Mouse (Mus musculus) erythroblast, embryonic 14.5 days (primary cell): ENCODE results near the gene Pdzd11. TPM values are rescaled to one million over a fixed set of nuclear protein-coding genes. Genes with fewer than 3 reads are reported as not detected.
A peak's percentile ranks its signal among the peaks of the same experiment; 100 is the strongest.

Experiments
- H3K27me3 ChIP-seq: 2 replicates; pipeline ENCODE4 v1.6.1; 2012; ENCODE audit warnings: inconsistent platforms; ENCODE audit not compliant: control insufficient read depth
- H3K36me3 ChIP-seq: 2 replicates; pipeline ENCODE4 v1.6.1; 2012; ENCODE audit warnings: mild to moderate bottlenecking, inconsistent platforms; ENCODE audit not compliant: control insufficient read depth
- H3K4me1 ChIP-seq: 2 replicates; pipeline ENCODE4 v1.6.1; 2012; ENCODE audit warnings: inconsistent platforms; ENCODE audit not compliant: control insufficient read depth
- H3K4me3 ChIP-seq: replicated peaks from 2 replicates; pipeline ENCODE3; 2012; ENCODE audit warnings: moderate library complexity, mild to moderate bottlenecking, inconsistent platforms
- H3K9me3 ChIP-seq: 2 replicates; pipeline ENCODE4 v1.6.1; 2012; ENCODE audit warnings: low read length, inconsistent platforms, mixed read lengths; ENCODE audit not compliant: control insufficient read depth
- GATA1 ChIP-seq: IDR thresholded peaks from 2 replicates; pipeline ENCODE4 v1.6.1; 2012; ENCODE audit warnings: low read length, inconsistent platforms, mixed read lengths
- TAL1 ChIP-seq: IDR thresholded peaks from 3 replicates; pipeline ENCODE4 v1.6.1; 2012; ENCODE audit warnings: low read length, inconsistent platforms, mixed read lengths
- polyA plus RNA-seq: library from polyadenylated mRNA; stranded (reverse); fragments of >175 nt; gene quantifications from 2 replicates; pipeline ENCODE4 v1.2.3, GENCODE M21; 2012

Pdzd11 gene
- 2.0 and 3.0 TPM in 2 replicates for polyA plus RNA-seq

- H3K4me3 ChIP-seq, result peak within 1 kb of the TSS; percentile 73
- TF ChIP-seq TAL1, result no peak
- TF ChIP-seq GATA1, result no peak
These were observed at the start of gene Pdzd11 for GRCm38 (mm10) chrX:100625802-100626793. Gene Pdzd11, minus strand, starts transcription at chrX:100626568.

DNA sequence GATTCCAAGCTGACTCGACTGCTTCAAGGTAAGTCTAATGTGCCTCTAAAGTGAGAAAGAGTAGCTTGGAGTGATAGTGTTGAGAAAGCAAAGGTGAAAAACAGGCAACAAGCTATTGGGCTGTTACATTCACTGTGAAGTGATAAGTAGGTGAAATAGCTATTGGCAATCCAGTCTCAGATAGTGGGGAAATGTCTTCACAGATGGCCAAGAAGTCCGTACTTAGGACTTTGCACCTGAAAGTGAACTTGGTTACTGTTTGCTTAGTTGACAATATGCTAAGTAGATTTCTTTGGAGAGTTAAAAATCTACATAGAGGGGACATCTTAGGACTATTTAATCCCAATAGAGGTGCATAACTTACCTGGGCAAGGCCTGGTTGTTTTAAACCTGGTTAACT, 38.5 kb upstream of the Pdzd11 start:
- no peak overlapping the region for H3K4me3 ChIP-seq
- H3K9me3 ChIP-seq, result no peaks in the 10 kb centered on the region
- H3K36me3 ChIP-seq, result peaks cover 79% of the 10 kb centered on the region
- H3K4me1 ChIP-seq, result no peaks in the 10 kb centered on the region
- no peaks in the 10 kb centered on the region for H3K27me3 ChIP-seq
- TF ChIP-seq TAL1, result no peak
- TF ChIP-seq GATA1, result no peak

More at GRCm38 (mm10) chrX:100625802-100626793, at the start of gene Pdzd11:
- Histone ChIP-seq H3K4me1 (peaks cover 26% of the 10 kb centered on the region), H3K27me3 (peaks cover 5% of the 10 kb centered on the region; the same call in 1 of the 2 replicates), H3K9me3 (peaks cover 8% of the 10 kb centered on the region), H3K36me3 (peaks cover 74% of the 10 kb centered on the region)

- Histone ChIP-seq H3K9me3 (no peaks in the 10 kb centered on the region), H3K4me3 (no peak overlapping the region), H3K4me1 (no peaks in the 10 kb centered on the region), H3K27me3 (no peaks in the 10 kb centered on the region), H3K36me3 (peaks cover 73% of the 10 kb centered on the region)
- TF ChIP-seq TAL1 (no peak), GATA1 (no peak)
These were observed 26.5 kb upstream of the Pdzd11 start for GRCm38 (mm10) chrX:100652848-100653247.

DNA sequence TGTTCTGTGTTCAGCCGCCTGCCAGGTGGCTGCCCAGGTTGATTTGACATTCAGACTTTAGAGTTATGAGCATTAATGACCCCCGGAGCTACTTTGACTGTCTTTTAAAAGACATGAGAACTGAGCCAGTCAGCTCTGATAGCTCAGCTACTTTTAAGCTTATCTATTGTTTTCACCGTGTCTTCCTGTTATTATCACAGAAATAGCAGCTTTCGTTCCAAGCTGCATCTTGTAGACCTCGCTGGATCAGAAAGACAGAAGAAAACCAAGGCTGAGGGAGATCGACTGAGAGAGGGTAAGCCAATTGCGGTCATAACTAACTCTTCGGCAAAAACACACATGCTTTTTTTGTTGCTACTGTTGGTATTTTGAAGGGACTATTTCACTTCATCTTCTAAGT, 12.1 kb upstream of the Pdzd11 start:
- Histone ChIP-seq H3K4me1 (peaks cover 2% of the 10 kb centered on the region; the same call in 1 of the 2 replicates), H3K4me3 (no peak overlapping the region), H3K36me3 (peaks cover 99% of the 10 kb centered on the region), H3K27me3 (no peaks in the 10 kb centered on the region; the same call in 1 of the 2 replicates), H3K9me3 (no peaks in the 10 kb centered on the region)
- TF ChIP-seq TAL1 (no peak), GATA1 (no peak)

- peak overlapping the region; percentile 19 for H3K4me3 ChIP-seq
- TF ChIP-seq GATA1 (no peak), TAL1 (no peak)
- peaks cover 8% of the 10 kb centered on the region for H3K9me3 ChIP-seq
- H3K4me1 ChIP-seq, result peaks cover 19% of the 10 kb centered on the region
- peaks cover 5% of the 10 kb centered on the region; the same call in 1 of the 2 replicates for H3K27me3 ChIP-seq
- peaks cover 69% of the 10 kb centered on the region for H3K36me3 ChIP-seq
These were observed 2.7 kb upstream of the Pdzd11 start for GRCm38 (mm10) chrX:100629076-100629475.

GRCm38 (mm10) chrX:100625546-100625801, 894 bp downstream of the Pdzd11 start, which contains the start of gene Kif4:
Gene Kif4, plus strand, starts transcription at chrX:100625737.
- Histone ChIP-seq H3K4me3 (peak within 1 kb of the TSS; percentile 73), H3K27me3 (peaks cover 5% of the 10 kb centered on the region; the same call in 1 of the 2 replicates), H3K9me3 (peaks cover 8% of the 10 kb centered on the region), H3K36me3 (peaks cover 73% of the 10 kb centered on the region), H3K4me1 (peaks cover 26% of the 10 kb centered on the region)
- TF ChIP-seq GATA1 (no peak), TAL1 (no peak)

GRCm38 (mm10) chrX:100625146-100625545, 1.2 kb downstream of the Pdzd11 start:
- peak overlapping the region; percentile 73 for H3K4me3 ChIP-seq
- TF ChIP-seq TAL1, result no peak
- H3K9me3 ChIP-seq, result peaks cover 8% of the 10 kb centered on the region
- H3K36me3 ChIP-seq, result peaks cover 72% of the 10 kb centered on the region
- H3K27me3 ChIP-seq, result peaks cover 5% of the 10 kb centered on the region; the same call in 1 of the 2 replicates
- peaks cover 26% of the 10 kb centered on the region for H3K4me1 ChIP-seq

GRCm38 (mm10) chrX:100624242-100624641, 2.1 kb downstream of the Pdzd11 start:
- Histone ChIP-seq H3K4me3 (peak overlapping the region; percentile 73), H3K9me3 (peaks cover 8% of the 10 kb centered on the region), H3K27me3 (peaks cover 5% of the 10 kb centered on the region; the same call in 1 of the 2 replicates), H3K36me3 (peaks cover 63% of the 10 kb centered on the region), H3K4me1 (peaks cover 26% of the 10 kb centered on the region)
- no peak for TF ChIP-seq TAL1
- no peak for TF ChIP-seq GATA1

GRCm38 (mm10) chrX:100621366-100621765, 5.0 kb downstream of the Pdzd11 start:
- peaks cover 14% of the 10 kb centered on the region for H3K27me3 ChIP-seq
- H3K4me1 ChIP-seq, result peaks cover 17% of the 10 kb centered on the region
- no peak for TF ChIP-seq GATA1
- TF ChIP-seq TAL1, result no peak
- H3K36me3 ChIP-seq, result peaks cover 40% of the 10 kb centered on the region
- peaks cover 7% of the 10 kb centered on the region for H3K9me3 ChIP-seq
- H3K4me3 ChIP-seq, result no peak overlapping the region

GRCm38 (mm10) chrX:100618488-100618887, 7.9 kb downstream of the Pdzd11 start:
- H3K4me3 ChIP-seq, result no peak overlapping the region
- H3K27me3 ChIP-seq, result peaks cover 9% of the 10 kb centered on the region
- TF ChIP-seq GATA1 (no peak), TAL1 (no peak)
- no peaks in the 10 kb centered on the region for H3K9me3 ChIP-seq
- peaks cover 29% of the 10 kb centered on the region for H3K36me3 ChIP-seq
- peaks cover 4% of the 10 kb centered on the region for H3K4me1 ChIP-seq
